Mouse (Mus musculus): ENCODE results near the gene Dnase1l2. TPM values are rescaled to one million over a fixed set of nuclear protein-coding genes. Genes with fewer than 3 reads are reported as not detected.
"Not testable (repeated sequence)": the region's sequence is repeated elsewhere in the genome, so short reads cannot be mapped to it uniquely, and the experiment has no call there.

Gene Dnase1l2
- polyA plus RNA-seq, 1 experiment = 2.8 TPM

DNA sequence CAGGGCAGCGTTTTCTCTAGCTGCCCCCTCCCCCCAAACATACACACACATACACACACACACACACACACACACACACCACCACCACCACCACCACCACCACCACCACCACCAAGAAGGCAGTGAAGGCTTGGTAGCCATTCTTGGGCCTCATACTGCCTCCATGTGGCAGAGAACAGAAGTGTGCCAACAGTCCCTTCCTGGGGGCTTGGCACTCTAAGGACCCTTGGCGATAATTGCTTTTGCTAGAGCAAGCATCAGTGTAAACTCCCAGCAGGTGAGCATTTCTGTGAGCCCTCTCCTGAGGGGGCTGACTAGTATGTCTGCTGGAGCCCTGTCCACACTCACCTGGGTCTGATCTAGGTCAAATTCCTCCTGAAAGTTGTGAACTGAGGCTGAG lies 1.8 kb downstream of the Dnase1l2 start:
- no peak overlapping the region for H3K27ac ChIP-seq (ENCODE audit: insufficient read depth, low read length)
- TF ChIP-seq POLR2A (IDR thresholded peaks at IDR 0.05; ENCODE audit: low read depth, low read length) (no peak), CTCF (IDR thresholded peaks at IDR 0.05; ENCODE audit: borderline replicate concordance, insufficient read depth, low read length) (0 out of 2 replicates have a peak, but pooled peaks have one; percentile 11)
- no peak overlapping the region for H3K4me3 ChIP-seq (ENCODE audit: insufficient read depth, low read length)
- H3K4me1 ChIP-seq (ENCODE audit: control insufficient read depth, insufficient read depth, low read length) = no peaks in the 10 kb centered on the region

DNA sequence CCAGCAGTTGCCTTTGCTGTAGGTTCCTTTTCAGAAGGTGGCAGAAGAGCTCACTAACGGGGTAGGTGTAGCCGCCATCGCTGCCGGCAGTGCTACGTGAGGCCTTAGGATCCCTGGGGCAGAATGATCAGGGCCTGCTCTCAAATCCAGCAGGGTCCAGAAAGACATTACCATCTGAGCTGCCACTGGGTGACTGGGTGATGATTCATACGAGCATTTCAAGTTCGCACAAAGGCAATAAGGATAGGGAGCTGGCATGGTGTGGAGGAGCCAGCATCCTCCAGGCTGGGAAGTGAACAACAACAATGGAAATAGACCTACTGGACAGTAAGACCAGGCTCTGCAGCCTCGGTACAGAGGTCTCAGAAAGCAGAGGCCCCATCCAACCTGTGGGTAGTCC lies 2.5 kb downstream of the Dnase1l2 start:
- Histone ChIP-seq H3K4me1 (ENCODE audit: control insufficient read depth, insufficient read depth, low read length) (no peaks in the 10 kb centered on the region), H3K27ac (ENCODE audit: insufficient read depth, low read length) (no peak overlapping the region), H3K4me3 (ENCODE audit: insufficient read depth, low read length) (no peak overlapping the region)
- no peak for TF ChIP-seq CTCF (IDR thresholded peaks at IDR 0.05; ENCODE audit: borderline replicate concordance, insufficient read depth, low read length)

DNA sequence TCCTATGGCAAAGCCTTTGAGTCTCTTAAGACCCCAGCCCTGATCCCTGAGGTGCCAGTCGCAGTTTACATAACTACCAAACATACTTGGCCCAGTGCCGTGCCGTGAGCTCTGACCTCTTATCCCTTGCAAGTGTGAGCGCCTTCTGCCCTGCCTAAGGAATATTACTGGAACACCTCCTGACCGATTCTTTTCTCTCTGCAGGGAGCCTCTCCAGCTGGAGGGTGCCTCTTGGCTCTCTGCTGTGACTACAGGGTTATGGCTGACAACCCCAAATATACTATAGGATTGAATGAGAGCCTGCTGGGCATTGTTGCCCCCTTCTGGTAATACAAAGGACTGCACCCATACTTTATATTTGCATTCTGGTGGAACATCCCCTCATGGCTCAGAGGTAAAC lies 5.9 kb downstream of the Dnase1l2 start:
- Histone ChIP-seq H3K4me1 (ENCODE audit: control insufficient read depth, insufficient read depth, low read length) (no peaks in the 10 kb centered on the region), H3K4me3 (ENCODE audit: insufficient read depth, low read length) (no peak overlapping the region), H3K27ac (ENCODE audit: insufficient read depth, low read length) (no peak overlapping the region)
- no peak for TF ChIP-seq CTCF (IDR thresholded peaks at IDR 0.05; ENCODE audit: borderline replicate concordance, insufficient read depth, low read length)
- TF ChIP-seq POLR2A (IDR thresholded peaks at IDR 0.05; ENCODE audit: low read depth, low read length) = no peak

DNA sequence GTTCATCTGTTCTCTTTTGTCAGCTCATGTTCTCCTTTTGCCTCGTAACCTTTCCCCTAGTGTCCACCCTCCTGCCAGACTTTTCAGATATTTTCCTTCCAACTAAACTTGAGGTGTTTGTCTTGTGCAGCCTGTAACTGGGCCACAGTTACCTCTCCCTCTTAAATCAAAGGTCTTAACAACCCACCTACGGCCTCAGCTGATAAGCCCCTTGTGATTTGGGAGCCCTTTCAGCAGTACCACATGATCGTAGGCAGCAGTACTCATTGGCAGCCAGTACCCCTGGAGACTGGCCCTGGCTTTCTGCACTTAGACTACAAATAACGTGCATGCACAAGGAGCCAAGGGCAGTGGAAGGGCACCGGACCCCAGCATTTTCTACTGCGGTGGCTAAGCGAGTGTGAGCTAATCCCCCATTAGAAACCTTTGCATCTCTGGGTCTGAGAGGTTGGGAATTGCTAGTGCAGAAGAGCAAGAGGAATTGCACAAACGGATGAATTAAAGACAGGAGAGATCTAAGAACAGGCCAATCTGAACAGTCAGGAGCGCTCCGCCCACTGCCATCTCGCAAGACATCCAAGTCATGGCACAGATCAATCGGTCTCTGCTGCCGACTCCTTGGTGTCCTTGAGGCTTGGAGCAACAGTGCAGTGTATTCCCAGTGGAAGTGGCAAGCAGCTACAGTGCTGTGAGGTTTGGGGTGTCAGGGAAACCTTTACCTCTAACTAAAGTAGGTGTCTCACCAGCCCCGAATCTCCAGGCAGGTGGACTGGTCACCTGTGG lies 13.5 kb downstream of the Dnase1l2 start:
- no peak overlapping the region for H3K27ac ChIP-seq (ENCODE audit: insufficient read depth, low read length)
- no peak overlapping the region for H3K4me3 ChIP-seq (ENCODE audit: insufficient read depth, low read length)
- no peaks in the 10 kb centered on the region for H3K4me1 ChIP-seq (ENCODE audit: control insufficient read depth, insufficient read depth, low read length)
- no peak for TF ChIP-seq POLR2A (IDR thresholded peaks at IDR 0.05; ENCODE audit: low read depth, low read length)
- TF ChIP-seq CTCF (IDR thresholded peaks at IDR 0.05; ENCODE audit: borderline replicate concordance, insufficient read depth, low read length) = no peak

DNA sequence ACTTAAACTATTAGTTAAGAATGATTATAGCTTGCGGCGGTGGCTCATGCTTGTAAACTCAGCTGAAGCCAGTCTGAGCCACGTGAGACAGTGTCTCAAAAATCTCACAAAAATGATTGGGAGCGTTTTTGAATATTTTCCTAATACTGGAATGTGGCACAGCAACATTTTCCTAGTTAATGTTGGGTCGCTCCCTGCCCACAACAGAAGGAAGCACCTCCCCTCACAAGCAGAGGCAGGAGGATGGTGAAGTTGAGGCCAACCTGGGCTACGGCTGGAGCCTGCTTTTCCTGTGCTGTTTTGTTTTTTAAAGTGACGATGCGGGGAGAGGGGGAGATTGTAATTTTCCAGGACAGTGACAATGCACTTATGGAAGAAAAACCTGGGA lies 15.7 kb downstream of the Dnase1l2 start:
- TF ChIP-seq CTCF (IDR thresholded peaks at IDR 0.05; ENCODE audit: borderline replicate concordance, insufficient read depth, low read length) = no peak
- no peak for TF ChIP-seq POLR2A (IDR thresholded peaks at IDR 0.05; ENCODE audit: low read depth, low read length)
- no peaks in the 10 kb centered on the region for H3K4me1 ChIP-seq (ENCODE audit: control insufficient read depth, insufficient read depth, low read length)
- H3K27ac ChIP-seq (ENCODE audit: insufficient read depth, low read length) = peak overlapping the region; percentile 90
- peak overlapping the region; percentile 72 for H3K4me3 ChIP-seq (ENCODE audit: insufficient read depth, low read length)

DNA sequence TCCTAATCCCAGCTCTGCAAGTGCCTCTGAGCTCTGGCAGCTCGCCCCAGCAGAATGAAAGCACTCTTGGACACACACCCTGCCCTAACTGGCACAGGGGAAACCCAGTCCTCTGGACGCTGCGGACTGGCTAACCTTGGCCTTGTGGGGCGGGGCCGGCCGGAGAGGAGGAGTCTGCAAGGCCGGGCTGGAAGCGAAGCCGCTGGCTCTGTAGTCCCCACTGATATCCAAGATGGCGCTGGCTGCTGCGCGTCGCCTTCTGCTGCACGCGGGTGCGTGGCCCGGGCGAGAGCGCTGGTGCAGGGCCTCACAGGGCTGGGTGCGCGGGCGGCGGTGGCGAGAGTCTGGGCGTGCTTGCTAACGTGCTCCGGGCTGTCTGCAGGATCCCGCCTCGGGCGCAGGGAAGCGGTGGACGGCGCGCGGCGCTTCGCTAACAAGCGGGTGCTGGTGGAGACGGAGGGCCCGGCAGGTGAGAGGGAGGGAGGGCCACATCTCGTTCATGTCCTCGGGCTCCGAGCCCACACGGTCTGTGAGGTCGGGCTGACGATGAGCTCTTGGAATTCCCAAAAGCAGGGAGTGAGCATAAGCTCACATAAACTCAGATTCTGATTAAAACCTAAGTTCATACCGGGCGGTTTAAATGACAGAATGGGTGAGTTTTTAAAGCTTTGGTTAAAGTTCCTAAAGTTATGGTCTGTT lies 16.3 kb downstream of the Dnase1l2 start, which contains the start of gene Eci1:
TSS of gene Eci1 (plus strand) at position 171 of the 699 bp plus-strand sequence.
- TF ChIP-seq CTCF (IDR thresholded peaks at IDR 0.05; ENCODE audit: borderline replicate concordance, insufficient read depth, low read length) = no peak
- peak; percentile 95 for TF ChIP-seq POLR2A (IDR thresholded peaks at IDR 0.05; ENCODE audit: low read depth, low read length)
- peak within 1 kb of the TSS; percentile 72 for H3K4me3 ChIP-seq (ENCODE audit: insufficient read depth, low read length)
- peak within 1 kb of the TSS; percentile 90 for H3K27ac ChIP-seq (ENCODE audit: insufficient read depth, low read length)
- H3K4me1 ChIP-seq (ENCODE audit: control insufficient read depth, insufficient read depth, low read length) = no peaks in the 10 kb centered on the region

DNA sequence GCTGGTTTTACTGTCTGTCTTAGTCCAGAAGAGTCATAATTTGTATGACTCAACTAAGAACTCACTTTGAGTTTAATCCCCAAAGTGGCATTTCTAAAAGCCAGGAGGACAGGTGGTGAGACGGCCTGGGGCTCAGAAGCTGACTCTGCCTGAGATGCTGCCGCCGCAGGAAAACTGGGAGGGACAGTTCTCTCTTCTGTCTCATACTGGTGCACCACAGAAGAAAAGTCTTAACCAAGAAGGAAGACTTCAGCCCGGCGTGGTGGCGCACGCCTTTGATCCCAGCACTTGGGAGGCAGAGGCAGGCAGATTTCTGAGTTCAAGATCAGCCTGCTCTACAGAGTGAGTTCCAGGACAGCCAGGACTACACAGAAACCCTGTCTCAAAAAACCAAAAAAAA lies 17.0 kb downstream of the Dnase1l2 start:
- H3K4me1 ChIP-seq (ENCODE audit: control insufficient read depth, insufficient read depth, low read length) = no peaks in the 10 kb centered on the region
- no peak overlapping the region for H3K4me3 ChIP-seq (ENCODE audit: insufficient read depth, low read length)
- TF ChIP-seq POLR2A (IDR thresholded peaks at IDR 0.05; ENCODE audit: low read depth, low read length) = no peak
- TF ChIP-seq CTCF (IDR thresholded peaks at IDR 0.05; ENCODE audit: borderline replicate concordance, insufficient read depth, low read length) = no peak
- no peak overlapping the region for H3K27ac ChIP-seq (ENCODE audit: insufficient read depth, low read length)

DNA sequence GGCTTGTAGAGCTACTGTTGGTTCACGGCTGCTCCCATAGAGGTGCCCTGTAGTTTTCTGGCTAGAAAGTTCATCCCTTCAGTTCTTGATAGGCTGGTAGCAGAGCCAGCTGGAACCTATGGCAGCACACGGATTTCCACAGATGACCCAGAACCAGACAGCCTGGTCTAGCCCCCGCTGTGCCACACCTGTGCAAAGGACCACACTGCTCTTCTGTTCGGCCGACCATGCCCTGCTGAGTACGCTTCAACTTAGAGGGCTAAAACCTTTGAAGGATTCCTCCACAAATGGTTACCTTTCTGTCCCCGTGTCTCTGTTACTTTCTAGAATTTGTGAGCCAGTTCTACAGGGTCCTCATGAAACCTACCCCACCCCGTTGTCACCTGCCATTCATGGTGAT lies 17.6 kb downstream of the Dnase1l2 start:
- H3K4me1 ChIP-seq (ENCODE audit: control insufficient read depth, insufficient read depth, low read length); H3K27ac ChIP-seq (ENCODE audit: insufficient read depth, low read length); H3K4me3 ChIP-seq (ENCODE audit: insufficient read depth, low read length): not testable (repeated sequence)

DNA sequence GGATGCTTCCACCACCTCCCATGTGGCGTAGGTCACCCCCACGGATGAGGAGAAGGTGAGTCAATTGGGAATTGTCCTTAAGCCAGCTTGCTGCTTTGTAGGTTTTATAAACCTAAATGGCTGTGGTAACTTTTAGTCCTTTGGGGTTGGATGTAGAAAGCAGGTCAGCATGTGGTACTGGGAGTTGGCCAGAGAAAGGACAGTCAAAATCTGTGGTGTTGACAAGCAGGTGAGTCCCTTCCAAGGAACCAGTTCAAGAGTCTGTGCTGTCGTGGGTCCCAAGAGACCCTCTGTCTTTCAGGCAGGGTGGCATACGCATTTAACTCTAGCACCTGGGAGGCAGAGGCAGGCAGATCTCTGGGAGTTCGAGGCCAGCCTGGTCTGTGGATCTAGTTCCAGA lies 18.4 kb downstream of the Dnase1l2 start:
- TF ChIP-seq POLR2A (IDR thresholded peaks at IDR 0.05; ENCODE audit: low read depth, low read length) = no peak
- TF ChIP-seq CTCF (IDR thresholded peaks at IDR 0.05; ENCODE audit: borderline replicate concordance, insufficient read depth, low read length) = no peak
- Histone ChIP-seq H3K4me3 (ENCODE audit: insufficient read depth, low read length) (no peak overlapping the region), H3K4me1 (ENCODE audit: control insufficient read depth, insufficient read depth, low read length) (no peaks in the 10 kb centered on the region), H3K27ac (ENCODE audit: insufficient read depth, low read length) (no peak overlapping the region)

DNA sequence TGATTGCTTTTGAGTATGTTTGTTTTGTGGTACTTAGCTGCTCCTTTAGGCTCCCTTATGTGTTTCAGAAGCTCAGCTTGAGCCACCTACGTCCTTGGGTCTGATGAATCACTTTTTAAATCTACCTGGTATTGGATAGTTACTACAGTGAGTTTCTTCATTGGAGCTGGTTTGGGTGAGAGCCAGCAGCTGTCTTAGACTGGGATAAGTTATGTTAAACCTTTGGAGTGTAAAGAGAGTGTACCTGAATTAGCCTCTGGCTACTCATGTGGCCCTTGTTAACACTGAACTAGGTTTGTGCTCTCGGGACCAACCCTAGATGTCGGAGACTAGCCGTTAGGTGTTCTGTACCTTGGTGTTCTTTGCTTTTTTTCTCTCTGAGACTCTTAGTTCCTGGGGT lies 19.8 kb downstream of the Dnase1l2 start:
- Histone ChIP-seq H3K27ac (ENCODE audit: insufficient read depth, low read length) (no peak overlapping the region), H3K4me3 (ENCODE audit: insufficient read depth, low read length) (no peak overlapping the region), H3K4me1 (ENCODE audit: control insufficient read depth, insufficient read depth, low read length) (no peaks in the 10 kb centered on the region)
- TF ChIP-seq POLR2A (IDR thresholded peaks at IDR 0.05; ENCODE audit: low read depth, low read length) (no peak), CTCF (IDR thresholded peaks at IDR 0.05; ENCODE audit: borderline replicate concordance, insufficient read depth, low read length) (no peak)
